Mouse (Mus musculus): ENCODE measurements around the gene Lgmn.
A peak's percentile ranks its signal among the peaks of the same experiment; 100 is the strongest.

The Lgmn gene

DNA sequence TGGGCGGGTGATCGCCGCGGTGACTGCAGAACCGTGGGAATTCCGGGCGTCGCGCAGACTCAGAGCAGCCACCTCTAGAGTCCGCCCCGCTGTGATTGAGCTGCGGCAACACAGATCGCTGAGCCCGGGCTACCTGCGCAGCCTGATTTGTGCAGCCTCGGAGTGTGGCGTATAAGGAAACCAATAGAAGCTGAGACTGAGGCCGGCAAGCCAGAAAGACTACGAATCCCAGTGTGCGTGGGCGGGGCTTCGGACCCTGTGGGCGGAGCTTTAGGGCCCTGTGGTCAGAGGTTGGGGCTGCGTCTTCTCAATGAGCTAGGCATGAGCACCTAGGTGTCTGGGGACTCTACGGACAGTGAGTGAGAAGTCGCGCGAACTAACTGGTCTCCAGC, at the start of gene Lgmn:
Gene Lgmn (minus strand): TSS at position 182 of the 392 bp plus-strand sequence.
- peak; percentile 99 for DNase-seq (ENCODE audit: low spot score)

DNA sequence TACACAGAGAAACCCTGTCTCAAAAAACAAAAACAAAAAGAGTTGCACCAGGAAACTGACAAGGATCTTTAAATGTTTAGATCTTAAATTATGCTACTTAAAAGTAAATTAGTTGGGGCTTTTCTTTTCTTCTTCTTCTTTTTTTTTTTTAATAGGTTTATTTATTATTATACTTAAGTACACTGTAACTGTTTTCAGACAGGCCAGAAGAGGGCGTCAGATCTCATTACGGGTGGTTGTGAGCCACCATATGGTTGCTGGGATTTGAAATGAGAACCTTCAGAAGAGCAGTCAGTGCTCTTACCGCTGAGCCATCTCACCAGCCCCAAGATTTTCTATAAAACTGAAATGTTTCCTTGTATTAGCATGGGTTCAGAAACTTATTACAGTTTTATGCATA, 45.3 kb upstream of the Lgmn start:
- no peak for DNase-seq (ENCODE audit: low spot score)

DNA sequence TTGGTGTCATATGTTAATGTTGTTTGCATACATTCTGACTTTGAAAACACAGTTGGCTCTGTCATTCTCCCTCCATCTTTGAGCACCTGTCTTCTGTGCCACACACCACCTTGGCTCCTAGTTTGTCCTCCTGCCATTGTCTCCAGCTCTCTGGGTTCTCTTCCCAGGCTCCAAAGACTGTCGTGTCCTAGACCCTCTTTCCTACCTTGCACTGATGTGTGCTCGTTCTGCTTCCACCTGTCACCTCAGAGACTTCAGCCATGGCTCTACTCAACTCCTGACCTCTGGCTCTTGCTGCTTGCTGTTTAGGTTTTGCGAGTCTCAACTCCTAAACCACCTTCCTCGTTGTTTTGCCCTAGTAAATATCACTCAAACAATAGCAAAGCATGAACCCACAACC, 40.9 kb upstream of the Lgmn start:
- DNase-seq (ENCODE audit: low spot score), result no peak

DNA sequence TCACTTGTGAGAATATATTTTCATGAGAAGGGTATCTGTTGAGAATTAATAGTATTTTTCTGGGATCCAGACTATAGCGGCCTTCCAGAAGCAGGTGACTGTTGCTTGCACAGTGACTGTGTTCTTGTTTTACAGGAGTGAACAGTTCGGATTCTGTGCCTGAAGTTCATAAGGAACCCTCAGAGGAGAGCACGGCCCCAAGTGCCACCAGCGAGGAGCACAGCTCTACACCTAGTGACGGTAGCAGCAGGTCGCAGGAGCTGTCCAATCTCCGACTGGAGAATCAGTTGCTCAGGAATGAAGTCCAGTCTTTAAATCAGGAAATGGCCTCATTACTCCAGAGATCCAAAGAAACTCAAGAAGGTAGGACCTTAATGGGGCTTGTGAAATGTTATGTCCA, 34.8 kb upstream of the Lgmn start:
- no peak for DNase-seq (ENCODE audit: low spot score)

DNA sequence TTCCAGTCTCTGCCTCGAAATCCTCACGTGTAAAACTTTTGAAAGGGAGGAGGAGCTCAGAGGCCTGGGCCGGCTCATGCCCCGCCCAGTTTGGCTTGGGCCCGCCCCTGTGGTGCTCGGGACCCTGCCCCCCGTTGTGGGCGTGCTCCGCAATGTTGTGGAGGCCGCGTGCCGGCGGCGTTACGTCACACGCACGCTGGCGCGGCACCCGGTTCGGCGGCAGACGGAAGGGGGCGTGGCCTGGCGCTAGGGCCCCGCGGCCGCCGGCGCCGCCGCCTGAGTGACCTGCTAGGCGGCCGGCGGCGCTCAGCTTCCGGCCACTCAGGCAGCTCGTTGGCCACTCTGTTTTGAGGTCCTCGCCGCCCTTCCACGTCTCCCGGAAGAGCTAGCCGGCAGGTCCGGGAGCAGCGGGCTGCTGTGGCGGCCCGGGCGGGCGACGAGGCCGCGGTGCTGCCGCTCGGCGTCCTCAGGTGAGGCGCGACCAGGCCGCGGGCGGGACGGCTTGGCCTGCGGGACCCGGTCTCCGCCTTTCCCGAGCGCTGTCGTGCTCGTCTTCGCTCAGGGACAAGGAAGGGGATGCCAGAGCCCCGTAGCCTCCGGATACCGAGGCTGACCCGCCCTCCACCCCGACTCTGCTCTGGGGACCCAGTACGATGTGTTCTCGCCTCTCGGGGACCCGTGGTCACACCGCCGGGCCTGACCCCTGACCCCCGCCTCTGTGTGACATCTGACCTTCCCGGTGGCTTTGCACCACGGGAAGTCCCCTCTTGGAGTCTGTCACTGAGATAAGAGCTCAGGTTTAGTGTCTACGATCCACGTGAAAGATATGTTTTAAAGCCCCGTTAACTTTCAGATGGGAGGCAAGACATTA, 29.5 kb upstream of the Lgmn start, which contains the start of gene Golga5:
Gene Golga5 (plus strand): TSS at position 242 of the 871 bp plus-strand sequence.
- DNase-seq (ENCODE audit: low spot score), result peak; percentile 97

DNA sequence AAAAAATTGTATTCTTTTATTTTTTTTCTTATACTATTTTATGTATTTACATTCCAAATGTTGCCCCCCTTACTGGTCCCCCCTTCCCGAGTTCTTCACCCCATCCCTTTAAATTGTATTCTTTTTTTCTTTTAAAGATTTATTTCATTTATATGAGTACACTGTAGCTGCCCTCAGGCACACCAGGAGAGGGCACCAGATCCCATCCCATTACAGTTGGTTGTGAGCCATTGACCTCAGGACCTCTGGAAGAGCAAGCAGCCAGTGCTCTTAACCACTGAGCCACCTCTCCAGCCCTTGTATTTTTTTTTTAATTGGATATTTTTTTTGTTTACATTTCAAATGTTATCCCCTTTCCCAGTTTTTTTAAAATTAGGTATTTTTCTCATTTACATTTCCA, 28.5 kb upstream of the Lgmn start:
- DNase-seq (ENCODE audit: low spot score), result no peak

DNA sequence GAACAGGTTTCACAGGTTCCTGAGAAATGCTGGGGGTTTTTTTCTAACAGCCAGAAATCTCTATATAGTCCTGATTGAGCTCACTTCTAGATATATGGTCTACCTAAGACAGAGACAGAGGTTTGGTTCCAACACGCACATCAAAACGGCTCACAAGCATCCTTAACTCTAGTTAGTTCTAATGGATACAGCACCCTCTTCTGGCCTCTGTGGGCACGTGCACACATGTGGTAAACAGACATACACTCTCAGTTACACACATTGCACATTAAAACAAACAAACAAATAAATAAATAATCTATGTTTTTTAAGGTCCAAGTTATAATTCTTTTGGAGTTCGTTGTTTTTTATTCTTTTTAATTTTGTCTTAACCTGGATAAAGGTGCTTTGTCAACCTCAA, 25.0 kb upstream of the Lgmn start:
- no peak for DNase-seq (ENCODE audit: low spot score)

DNA sequence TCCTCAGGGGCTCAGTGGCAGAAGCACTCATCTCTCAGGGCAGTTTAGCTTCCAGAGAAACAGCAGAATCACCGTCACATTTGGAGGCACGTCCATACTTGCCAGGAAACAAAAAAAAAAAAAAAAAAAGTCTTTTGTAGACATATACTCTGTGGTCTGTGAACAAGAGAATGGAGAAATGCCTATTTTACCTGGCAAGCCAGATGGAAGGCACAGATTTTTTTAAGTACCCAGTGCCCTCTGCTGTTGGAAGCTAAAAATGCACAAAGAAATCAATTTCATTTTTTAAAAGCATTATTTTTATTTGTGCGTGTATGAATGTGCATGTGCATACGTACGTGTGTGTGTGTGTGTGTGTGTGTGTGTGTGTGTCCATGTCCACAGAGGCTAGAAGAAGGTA, 21.6 kb upstream of the Lgmn start:
- DNase-seq (ENCODE audit: low spot score), result no peak

DNA sequence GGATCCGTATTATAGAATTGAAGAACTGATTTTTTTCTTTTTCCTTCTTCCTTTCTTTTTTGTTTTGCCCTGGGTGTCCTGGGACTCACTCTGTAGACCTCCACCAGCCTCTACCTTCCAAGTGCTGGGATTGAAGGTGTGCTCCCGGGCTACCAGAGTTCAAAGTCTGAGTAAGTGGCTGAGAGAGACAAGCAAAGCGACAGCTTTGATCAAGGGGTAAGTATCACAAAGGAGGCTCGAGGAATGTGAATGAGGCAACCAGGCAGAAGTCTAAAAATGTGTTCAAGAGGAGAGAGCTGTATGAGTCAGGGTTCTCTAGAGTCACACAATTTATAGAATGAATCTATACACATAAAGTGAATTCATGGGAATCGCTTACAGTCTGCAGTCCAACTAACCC, 20.4 kb upstream of the Lgmn start:
- DNase-seq (ENCODE audit: low spot score), result no peak

DNA sequence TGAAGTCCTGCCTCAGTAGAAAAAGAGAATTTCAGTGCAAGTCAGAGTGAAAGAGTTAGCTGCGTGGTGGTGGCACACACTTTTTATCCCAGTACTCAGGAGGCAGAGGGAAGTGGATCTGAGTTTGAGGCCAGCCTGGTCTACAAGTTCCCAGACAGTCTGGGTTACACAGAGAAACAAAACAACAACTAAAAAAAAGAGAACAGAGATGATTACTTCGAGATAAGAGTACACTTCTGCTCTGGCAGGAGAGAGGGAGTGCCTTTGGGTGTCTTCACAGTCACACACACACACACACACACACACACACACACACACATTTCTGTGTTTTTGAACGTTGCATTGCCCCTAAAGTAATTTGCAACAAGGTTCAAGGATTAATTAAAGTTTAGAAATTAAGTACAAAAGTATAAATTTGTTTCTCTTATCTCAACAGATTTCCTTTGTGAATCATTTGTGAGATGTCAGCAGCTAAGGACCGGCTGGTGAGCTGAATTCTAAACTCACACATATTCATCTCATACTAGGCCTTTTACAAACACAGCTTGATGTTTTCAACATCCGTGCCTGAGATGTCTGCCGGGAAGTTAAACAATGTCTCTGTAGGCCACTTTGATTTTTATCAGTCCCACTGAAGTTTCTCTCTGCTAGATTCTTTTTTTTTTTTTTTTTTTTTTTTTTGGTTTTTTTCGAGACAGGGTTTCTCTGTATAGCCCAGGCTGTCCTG, 17.0 kb upstream of the Lgmn start:
- no peak for DNase-seq (ENCODE audit: low spot score)

DNA sequence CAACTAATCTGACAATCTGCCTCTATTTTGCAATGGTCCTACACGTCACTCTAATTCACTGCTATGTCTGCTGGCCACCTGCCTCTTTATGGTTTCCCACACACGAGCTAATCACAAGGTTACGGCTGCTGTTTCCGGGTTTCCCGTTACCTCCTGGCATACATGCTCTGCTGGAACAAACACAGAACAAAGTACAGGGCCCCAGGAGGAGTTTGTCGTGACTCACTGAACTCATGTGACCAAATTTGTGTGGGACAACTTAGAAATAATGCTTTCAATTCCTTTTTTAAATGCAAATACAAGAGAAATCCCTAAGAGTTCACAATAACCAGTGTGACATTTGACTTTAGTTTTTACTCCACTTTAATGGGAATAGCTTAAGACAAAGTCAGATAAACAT, 14.0 kb upstream of the Lgmn start:
- no peak for DNase-seq (ENCODE audit: low spot score)

DNA sequence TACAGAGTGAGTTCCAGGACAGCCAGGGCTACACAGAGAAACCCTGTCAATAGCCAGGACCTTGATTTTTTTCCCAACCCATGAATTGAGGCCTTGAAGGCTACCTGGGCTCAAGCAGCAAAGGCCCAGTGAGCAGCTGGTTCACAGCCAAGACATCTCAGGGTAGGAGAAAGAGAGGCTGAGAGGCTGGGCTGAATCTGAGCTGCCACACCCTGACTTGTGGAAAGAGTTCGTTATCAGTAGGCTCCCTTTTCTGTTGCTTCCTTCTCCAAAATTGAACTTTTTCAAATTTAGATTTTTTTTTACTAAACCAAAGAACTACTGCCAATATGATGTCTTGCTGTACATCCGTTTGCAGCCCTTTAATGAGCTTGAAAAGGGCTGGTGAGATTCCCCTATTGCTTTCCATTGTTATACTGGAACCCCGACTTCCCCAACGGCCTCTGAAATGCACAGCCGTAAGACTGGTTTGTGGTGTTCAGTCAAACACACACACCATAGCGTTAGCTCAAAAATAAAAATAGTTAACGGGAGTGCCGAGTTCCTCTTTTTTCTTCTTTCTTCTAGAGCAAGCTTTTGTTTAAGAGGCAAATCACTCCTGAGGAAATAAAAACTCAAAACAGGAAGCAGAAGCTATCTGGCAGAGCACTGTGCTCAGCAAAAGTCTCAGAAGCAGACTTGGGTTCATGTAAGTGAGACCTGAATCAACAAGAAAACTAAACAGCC, 11.7 kb upstream of the Lgmn start:
- no peak for DNase-seq (ENCODE audit: low spot score)

DNA sequence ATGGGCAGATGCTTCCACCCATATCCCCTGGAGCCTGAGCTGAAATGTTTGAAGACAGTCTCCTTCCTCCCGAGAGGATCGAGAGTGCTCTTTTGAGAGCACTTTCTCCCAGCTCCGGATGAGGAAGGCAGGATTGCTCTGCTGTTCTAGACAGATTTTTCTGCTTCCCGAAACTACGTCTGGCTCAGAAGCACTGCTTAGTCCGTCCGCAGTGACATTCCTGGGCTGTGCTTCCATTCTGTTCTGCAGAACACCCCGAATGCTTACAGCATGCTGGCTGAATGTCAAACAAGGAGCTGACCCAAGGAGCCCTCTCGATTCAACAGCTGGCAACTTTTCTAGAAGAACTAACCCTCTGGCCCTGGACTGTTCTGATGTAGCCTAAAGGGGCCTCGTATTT, 10.8 kb upstream of the Lgmn start:
- DNase-seq (ENCODE audit: low spot score), result no peak

DNA sequence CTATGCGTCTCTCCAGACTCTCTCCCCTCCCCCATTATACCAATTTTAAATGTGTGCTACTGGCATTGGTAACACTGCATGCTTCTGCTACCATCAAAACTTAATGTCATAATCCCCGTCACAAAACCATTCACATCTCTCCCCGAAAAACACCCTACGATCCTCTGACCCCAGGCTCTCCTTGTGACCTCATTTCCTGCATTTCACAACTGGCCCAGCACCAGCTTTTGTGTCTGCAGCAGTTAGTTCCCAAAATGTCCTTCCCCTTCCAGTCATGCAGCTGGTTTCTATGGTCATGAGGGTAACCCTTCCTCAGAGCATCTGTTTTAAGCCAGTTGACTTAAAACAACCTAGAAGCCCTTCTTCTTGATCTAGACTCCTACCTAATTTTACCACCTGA, 5.8 kb upstream of the Lgmn start:
- DNase-seq (ENCODE audit: low spot score), result no peak

DNA sequence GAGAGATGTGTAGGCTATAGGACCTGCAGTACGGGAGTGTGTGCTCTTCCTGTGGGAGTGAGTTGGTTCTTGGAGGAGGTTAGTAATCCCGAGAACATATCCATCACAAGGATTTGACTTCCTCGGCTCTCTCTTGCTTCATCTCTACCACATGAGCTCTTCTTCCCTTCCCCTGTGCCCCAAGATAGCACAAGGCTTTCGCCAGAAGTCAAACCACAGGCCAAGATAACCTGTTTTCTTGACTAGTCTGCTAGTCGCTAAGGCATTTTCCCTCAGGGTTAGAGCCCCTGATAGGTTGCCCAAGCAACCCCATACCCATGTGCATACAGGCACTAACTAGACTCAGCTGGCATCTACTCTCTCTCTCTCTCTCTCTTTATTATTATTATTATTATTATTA, 4.1 kb upstream of the Lgmn start:
- no peak for DNase-seq (ENCODE audit: low spot score)

DNA sequence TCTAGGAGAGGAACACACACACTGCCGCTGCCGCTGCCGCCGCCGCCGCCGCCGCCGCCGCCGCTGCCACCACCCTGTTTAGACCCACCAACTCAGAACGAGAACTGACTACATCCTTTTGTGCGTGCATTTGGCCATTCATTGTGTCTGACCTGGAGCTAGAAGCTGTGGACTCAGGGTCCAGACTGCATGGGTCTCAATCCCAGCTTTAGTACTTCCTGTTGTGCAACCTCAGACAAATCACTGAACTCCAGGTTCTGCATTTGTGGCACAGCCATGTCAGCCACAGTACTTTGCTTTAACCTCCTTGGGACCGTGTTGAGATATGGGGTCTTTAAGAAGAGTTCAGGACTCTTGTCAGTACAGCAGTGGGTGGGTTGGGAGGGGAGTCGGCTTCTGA, 3.0 kb upstream of the Lgmn start:
- no peak for DNase-seq (ENCODE audit: low spot score)

DNA sequence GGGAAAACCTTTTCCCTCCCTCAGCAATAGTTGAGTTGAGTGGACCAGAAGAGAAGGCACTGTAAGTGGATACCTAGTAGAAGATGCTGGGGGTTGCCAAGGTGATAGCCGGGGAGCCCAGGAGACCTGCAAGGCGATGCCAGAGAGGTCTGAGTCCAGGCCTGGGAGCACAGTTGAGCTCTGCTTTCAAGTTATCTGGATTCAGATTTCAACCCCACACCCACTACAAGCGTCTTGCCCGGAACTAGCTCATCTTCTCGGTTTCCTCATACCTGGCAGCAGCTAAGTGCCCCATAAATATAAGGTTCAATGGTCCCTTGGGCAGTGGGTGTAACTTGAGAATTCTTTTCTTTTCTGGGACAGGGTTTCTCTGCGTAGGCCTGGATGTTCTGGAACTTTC, 1.5 kb upstream of the Lgmn start:
- no peak for DNase-seq (ENCODE audit: low spot score)

DNA sequence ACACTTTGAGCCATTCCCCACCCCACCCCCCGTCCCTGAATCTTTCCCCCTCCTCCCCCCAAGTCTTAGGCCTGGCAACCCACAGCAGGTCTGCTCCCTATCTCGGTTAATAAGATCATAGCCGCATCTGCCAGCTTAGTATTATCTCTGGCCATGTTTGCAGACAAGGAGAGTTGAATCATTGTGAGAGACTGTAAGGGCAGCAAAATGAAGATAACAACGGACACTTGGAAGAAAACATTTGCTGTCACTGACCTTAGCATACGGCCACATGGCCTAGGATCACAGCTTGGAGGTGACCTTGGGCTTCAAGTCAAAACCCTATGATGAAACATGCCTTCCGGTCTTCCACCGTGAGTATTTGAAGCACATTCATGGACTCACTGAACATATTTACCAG, 938 bp upstream of the Lgmn start:
- DNase-seq (ENCODE audit: low spot score), result no peak

DNA sequence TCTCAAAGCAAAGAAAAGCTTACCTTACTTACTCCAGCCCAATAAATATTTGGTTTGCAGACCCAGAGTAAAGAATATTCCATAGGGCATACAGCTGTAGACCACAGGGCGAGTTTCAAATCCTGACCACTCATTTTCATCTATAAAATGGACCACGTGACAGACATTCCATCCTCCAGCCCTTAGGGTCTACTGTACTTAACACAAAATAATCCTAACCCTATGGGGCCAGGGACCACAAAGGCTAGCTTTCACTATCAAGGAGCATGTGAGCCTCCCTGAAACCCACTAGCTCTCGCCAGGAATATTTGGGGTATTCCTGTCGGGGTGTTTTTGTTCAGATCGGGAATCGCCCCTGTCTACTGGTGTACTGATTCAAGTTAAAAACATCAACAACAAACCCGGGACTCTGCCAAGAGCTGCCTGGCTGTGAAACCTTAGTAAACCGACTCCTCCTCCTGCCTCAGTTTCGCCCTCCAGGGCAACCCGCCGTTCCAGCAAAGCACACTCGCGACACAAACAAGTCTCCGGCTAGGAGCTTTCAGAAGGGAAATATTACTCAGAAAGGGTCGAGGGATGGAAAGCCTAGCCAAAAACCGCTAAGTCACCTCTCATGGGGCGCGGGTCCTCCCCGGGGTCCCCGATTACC, 506 bp downstream of the Lgmn start:
- DNase-seq (ENCODE audit: low spot score), result no peak

DNA sequence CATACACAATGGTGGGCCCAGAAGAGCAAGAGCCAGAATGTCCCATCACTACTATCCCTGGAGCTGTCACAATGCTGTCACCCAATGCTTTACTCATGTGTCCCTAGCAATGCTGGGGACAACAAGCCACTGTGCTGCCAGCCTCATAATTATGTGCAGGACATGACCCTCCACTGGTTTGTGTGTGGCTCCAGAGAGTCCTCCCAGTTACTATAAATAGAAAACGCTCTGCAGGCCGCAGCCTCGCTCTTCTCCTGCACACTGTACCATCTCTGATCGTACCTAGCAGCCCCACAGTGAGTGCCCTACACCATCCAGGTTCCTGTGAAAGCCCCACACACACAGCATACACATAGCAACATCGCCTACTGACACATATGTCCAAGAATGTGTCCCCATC, 1.7 kb downstream of the Lgmn start:
- DNase-seq (ENCODE audit: low spot score), result peak; percentile 44

DNA sequence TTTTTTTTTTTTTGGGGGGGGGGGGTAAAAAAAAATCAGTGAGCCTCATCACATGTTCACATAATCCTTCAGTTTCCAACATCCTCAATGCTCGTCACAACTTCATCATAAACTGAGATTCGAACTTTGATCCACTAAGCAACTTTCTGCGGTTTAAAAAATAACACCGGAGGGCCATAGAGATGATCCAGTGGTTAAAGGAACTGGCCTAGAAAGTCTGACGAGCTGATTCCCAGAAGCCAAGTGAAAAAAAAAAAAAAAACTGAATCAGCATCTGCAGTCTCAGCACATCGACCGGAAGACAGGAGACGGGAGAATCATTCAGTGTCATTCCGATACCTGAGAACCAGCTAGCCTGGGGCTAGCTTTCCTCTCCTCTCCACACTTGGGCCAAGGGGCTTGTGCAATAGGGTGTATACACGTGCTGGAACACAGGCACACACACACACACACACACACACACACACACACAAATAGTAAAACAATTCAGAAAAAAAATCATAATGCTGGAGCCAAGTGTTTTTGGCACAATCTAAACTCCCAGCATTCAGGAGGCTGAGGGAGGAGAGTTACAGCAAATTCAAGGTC, 2.6 kb downstream of the Lgmn start:
- DNase-seq (ENCODE audit: low spot score), result no peak

DNA sequence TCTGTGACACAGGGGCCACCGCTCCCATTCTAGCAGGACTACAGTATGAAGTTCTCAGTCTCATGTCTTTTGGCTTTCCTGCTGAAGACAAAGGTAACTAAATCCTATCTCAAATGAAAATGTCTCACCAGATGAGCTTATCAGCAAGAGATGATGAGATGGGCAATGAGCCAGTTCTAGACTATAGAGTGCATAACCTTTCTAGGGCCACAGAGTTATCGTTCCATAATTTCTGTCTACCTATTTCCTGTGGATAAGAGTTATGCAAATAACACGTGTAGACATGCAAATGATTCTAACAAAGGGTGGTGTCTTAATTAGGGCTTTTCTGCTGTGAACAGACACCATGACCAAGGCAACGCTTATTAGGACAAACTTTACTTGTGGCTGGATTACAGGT, 5.5 kb downstream of the Lgmn start:
- no peak for DNase-seq (ENCODE audit: low spot score)

Measured in layer of hippocampus, adult 11-12 months (tissue).